Mouse (Mus musculus): ENCODE data around the gene Fn3krp.

Gene Fn3krp

GRCm38 (mm10) chr11:121442076-121442475 is 20.9 kb downstream of the Fn3krp start:
- CTCF ChIA-PET = no interaction called here

GRCm38 (mm10) chr11:121451216-121451726 is 30.1 kb downstream of the Fn3krp start:
- CTCF ChIA-PET = no interaction called here

- CTCF ChIA-PET = no interaction called here
Observed at GRCm38 (mm10) chr11:121451753-121452635, 30.8 kb downstream of the Fn3krp start, which contains the start of gene Tbcd. Tbcd (plus strand) TSS chr11:121451949.

- CTCF ChIA-PET = no interaction called here
Observed at GRCm38 (mm10) chr11:121457874-121458273, 36.7 kb downstream of the Fn3krp start.

GRCm38 (mm10) chr11:121467408-121467807 is 46.2 kb downstream of the Fn3krp start:
- CTCF ChIA-PET = no interaction called here

- CTCF ChIA-PET = no interaction called here
Observed at GRCm38 (mm10) chr11:121474831-121475230, 53.6 kb downstream of the Fn3krp start.

GRCm38 (mm10) chr11:121475699-121476415 is 54.7 kb downstream of the Fn3krp start:
- CTCF ChIA-PET = interaction anchor here (0.7 kb wide), 1 partner anchor 239 kb away, joined by 3 read pairs; no protein-coding TSS in a partner anchor

GRCm38 (mm10) chr11:121479476-121480203 is 58.4 kb downstream of the Fn3krp start:
- CTCF ChIA-PET = no interaction called here

Data from spleen, embryonic (tissue).